Mouse (Mus musculus) stomach, postnatal 0 days (tissue): ENCODE results near the gene 6030458C11Rik. TPM values are rescaled to one million over a fixed set of nuclear protein-coding genes. Genes with fewer than 3 reads are reported as not detected.

Experiments
- ATAC-seq: fragments of 200-750 bp; cut with Nextera tagmentation; 2 replicates; pipeline ENCODE4 v1.8.0; 2017; ENCODE audit not compliant: low FRiP score, low TSS enrichment
- DNase-seq: peaks from one replicate; pipeline ENCODE4 v3.0.0-alpha.2; 2016; ENCODE audit warnings: low spot score
- H3K27ac ChIP-seq: fragments of 300-500 bp; sonication (generic); replicated peaks from 2 replicates; pipeline ENCODE4 v1.5.1; 2014; ENCODE audit warnings: mild to moderate bottlenecking, control low read depth
- H3K27me3 ChIP-seq: fragments of 300-500 bp; sonication (generic); 2 replicates; pipeline ENCODE4 v1.6.1; 2014; ENCODE audit warnings: low read length; ENCODE audit not compliant: control insufficient read depth, insufficient read depth
- H3K36me3 ChIP-seq: fragments of 300-500 bp; sonication (generic); 2 replicates; pipeline ENCODE4 v1.6.1; 2014; ENCODE audit warnings: low read length, mixed read lengths; ENCODE audit not compliant: control insufficient read depth, insufficient read depth
- H3K4me1 ChIP-seq: fragments of 300-500 bp; sonication (generic); replicated peaks from 2 replicates; pipeline ENCODE4 v1.6.1; 2014; ENCODE audit warnings: antibody characterized with exemption; ENCODE audit not compliant: control insufficient read depth, insufficient read depth
- H3K4me2 ChIP-seq: fragments of 300-500 bp; sonication (generic); replicated peaks from 2 replicates; pipeline ENCODE4 v1.6.1; 2014; ENCODE audit warnings: low read depth, mild to moderate bottlenecking, control low read depth, moderate library complexity
- H3K4me3 ChIP-seq: fragments of 300-500 bp; sonication (generic); 2 replicates; pipeline ENCODE4 v1.5.1; 2014; ENCODE audit warnings: low read depth, low read length, control low read depth
- H3K9ac ChIP-seq: fragments of 300-500 bp; sonication (generic); 2 replicates; pipeline ENCODE4 v1.6.1; 2014; ENCODE audit warnings: mild to moderate bottlenecking, low read length, control low read depth, mixed read lengths
- H3K9me3 ChIP-seq: fragments of 300-500 bp; sonication (generic); 2 replicates; pipeline ENCODE4 v1.6.1; 2016; ENCODE audit warnings: low read length; ENCODE audit not compliant: control insufficient read depth
- CTCF ChIP-seq: IDR thresholded peaks from 2 replicates; pipeline ENCODE4 v1.5.1; 2016; ENCODE audit warnings: antibody characterized with exemption, low read depth, mild to moderate bottlenecking, moderate library complexity
- EP300 ChIP-seq: optimal IDR thresholded peaks from 2 replicates; pipeline ENCODE3; 2016; ENCODE audit warnings: antibody characterized with exemption
- WGBS: fragments of 180-500 bp; shearing (Covaris S2); extraction: QIAGEN DNeasy Blood & Tissue Kit; methylation state at CpG from one replicate; pipeline ENCODE4 v1.1.7; 2014; 5-methylcytosine and 5-hydroxymethylcytosine counted together
- polyA plus RNA-seq: library from polyadenylated mRNA; unstranded; fragments of >200 nt; fragmentation: Nextera tagmentation; extraction: Ambion mirVana; gene quantifications from 2 replicates; pipeline ENCODE4 v1.2.1, GENCODE M21; 2015

The 6030458C11Rik gene
- polyA plus RNA-seq, 1 experiment from 2014 or later = 16.1 TPM

- Histone ChIP-seq H3K27ac (no peak overlapping the region), H3K9me3 (no peaks in the 10 kb centered on the region), H3K4me2 (no peak overlapping the region), H3K4me3 (no peak overlapping the region), H3K4me1 (no peaks in the 10 kb centered on the region), H3K9ac (no peak overlapping the region), H3K36me3 (peaks cover 33% of the 10 kb centered on the region), H3K27me3 (no peaks in the 10 kb centered on the region)
- ATAC-seq (no peak), DNase-seq (no peak)
- 91% methylated on average over 11 of the region's 11 CpGs for WGBS
- no peak for TF ChIP-seq EP300
- no peak for TF ChIP-seq CTCF
Observed at GRCm38 (mm10) chr15:12840737-12841136, 16.3 kb upstream of the 6030458C11Rik start.

GRCm38 (mm10) chr15:12834231-12834630, 9.8 kb upstream of the 6030458C11Rik start:
- DNase-seq (no peak), ATAC-seq (no peak)
- no peaks in the 10 kb centered on the region for H3K4me1 ChIP-seq
- WGBS = 93% methylated on average over 24 of the region's 24 CpGs
- no peak overlapping the region for H3K4me2 ChIP-seq
- no peaks in the 10 kb centered on the region for H3K27me3 ChIP-seq
- H3K9me3 ChIP-seq = no peaks in the 10 kb centered on the region
- no peak overlapping the region for H3K4me3 ChIP-seq
- no peak overlapping the region for H3K27ac ChIP-seq
- no peak for TF ChIP-seq CTCF
- no peak for TF ChIP-seq EP300
- peaks cover 19% of the 10 kb centered on the region; the same call in 1 of the 2 replicates for H3K36me3 ChIP-seq
- no peak overlapping the region for H3K9ac ChIP-seq

- no peak for DNase-seq
- no peaks in the 10 kb centered on the region for H3K4me1 ChIP-seq
- H3K27me3 ChIP-seq = no peaks in the 10 kb centered on the region
- no peak for TF ChIP-seq EP300
- no peak for TF ChIP-seq CTCF
- no peaks in the 10 kb centered on the region for H3K9me3 ChIP-seq
- no peak overlapping the region for H3K27ac ChIP-seq
- no peak for ATAC-seq
- no peak overlapping the region for H3K9ac ChIP-seq
- H3K36me3 ChIP-seq = 0 out of 2 replicates have a peak, but pooled peaks cover 17% of the 10 kb centered on the region
- 99% methylated on average over 31 of the region's 31 CpGs for WGBS
- H3K4me3 ChIP-seq = no peak overlapping the region
- no peak overlapping the region for H3K4me2 ChIP-seq
Observed at GRCm38 (mm10) chr15:12833385-12833784, 8.9 kb upstream of the 6030458C11Rik start.

GRCm38 (mm10) chr15:12832599-12832998, 8.2 kb upstream of the 6030458C11Rik start:
- TF ChIP-seq CTCF = no peak
- TF ChIP-seq EP300 = no peak
- Histone ChIP-seq H3K27me3 (no peaks in the 10 kb centered on the region), H3K4me3 (no peak overlapping the region), H3K4me1 (no peaks in the 10 kb centered on the region), H3K4me2 (no peak overlapping the region), H3K27ac (no peak overlapping the region), H3K9me3 (no peaks in the 10 kb centered on the region), H3K9ac (no peak overlapping the region), H3K36me3 (0 out of 2 replicates have a peak, but pooled peaks cover 13% of the 10 kb centered on the region)
- 88% methylated on average over 4 of the region's 4 CpGs for WGBS
- no peak for DNase-seq
- ATAC-seq = no peak

GRCm38 (mm10) chr15:12829878-12830277, 5.4 kb upstream of the 6030458C11Rik start:
- WGBS = 91% methylated on average over 3 of the region's 3 CpGs
- TF ChIP-seq EP300 = no peak
- TF ChIP-seq CTCF = no peak
- Histone ChIP-seq H3K4me1 (no peaks in the 10 kb centered on the region), H3K4me2 (no peak overlapping the region), H3K4me3 (no peak overlapping the region), H3K9ac (no peak overlapping the region), H3K36me3 (peaks cover 9% of the 10 kb centered on the region; the same call in 1 of the 2 replicates), H3K27me3 (no peaks in the 10 kb centered on the region), H3K9me3 (no peaks in the 10 kb centered on the region), H3K27ac (no peak overlapping the region)
- no peak for DNase-seq
- no peak for ATAC-seq

- Histone ChIP-seq H3K27me3 (no peaks in the 10 kb centered on the region), H3K9ac (peak overlapping the region; percentile 80), H3K4me3 (peak overlapping the region; percentile 85), H3K4me2 (peak overlapping the region; percentile 78), H3K36me3 (peaks cover 10% of the 10 kb centered on the region; the same call in 1 of the 2 replicates), H3K27ac (no peak overlapping the region; the same call in 1 of the 2 replicates), H3K9me3 (no peaks in the 10 kb centered on the region), H3K4me1 (no peaks in the 10 kb centered on the region)
- 49% methylated on average over 12 of the region's 12 CpGs for WGBS
- TF ChIP-seq CTCF (no peak), EP300 (no peak)
- ATAC-seq (no peak), DNase-seq (no peak)
Observed at GRCm38 (mm10) chr15:12825408-12825807, 959 bp upstream of the 6030458C11Rik start.
